Comparison of ENCODE assay signal across 23 mouse cellular contexts in the genomic region with DNA sequence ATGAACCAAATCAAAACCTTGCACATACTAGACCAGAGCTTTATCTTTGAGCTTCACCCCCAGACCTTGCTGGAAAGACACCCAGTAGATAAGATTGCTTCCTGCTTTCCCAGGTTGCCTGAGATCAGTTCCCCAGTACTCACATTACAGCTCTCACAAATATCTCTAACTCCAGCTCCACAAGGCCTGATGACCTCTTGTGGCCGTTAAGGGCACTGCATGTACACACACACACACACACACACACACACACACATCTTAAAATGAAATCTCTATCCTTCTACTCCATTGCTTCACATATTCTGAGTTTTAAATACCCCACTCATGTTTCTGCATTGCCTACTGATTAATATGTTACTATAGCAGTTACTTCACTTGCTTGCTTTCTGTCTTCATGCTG. TPM values are rescaled to one million over a fixed set of nuclear protein-coding genes. Genes with fewer than 3 reads are reported as not detected.
A peak's percentile ranks its signal among the peaks of the same experiment; 100 is the strongest.
DNase-seq lines count a peak whose midpoint lies in the region; ATAC-seq and TF ChIP-seq lines count a peak whose summit lies in the region.
"Had no signal": no experiment of that assay in that cellular context is flagged by ENCODE, and none has a peak within 500 bp of the region (broad histone marks: within the 10 kb centered on the region; RNA-seq: fewer than 3 reads in every experiment).

No protein-coding gene starts in this region.

- no peak overlapping the region for H3K4me2 ChIP-seq in hindbrain, postnatal 0 days (ENCODE audit: low read depth, low read length)
- H3K4me2 ChIP-seq in hindbrain, embryonic 11.5 days (replicated peaks; ENCODE audit: low read depth, low read length), result no peak overlapping the region
- no peak overlapping the region for H3K4me2 ChIP-seq in lung, postnatal 0 days (replicated peaks; ENCODE audit: low read depth, low read length)
- H3K4me2 ChIP-seq: forebrain, embryonic 12.5 days; hindbrain, embryonic 14.5 days; limb, embryonic 15.5 days; lung, embryonic 15.5 days; stomach, embryonic 15.5 days had no signal

- no peaks in the 10 kb centered on the region for H3K36me3 ChIP-seq in hindbrain, postnatal 0 days (ENCODE audit: insufficient read depth, low read length)
- no peaks in the 10 kb centered on the region for H3K36me3 ChIP-seq in hindbrain, embryonic 11.5 days (ENCODE audit: control insufficient read depth, insufficient read depth, low read length)
- no peaks in the 10 kb centered on the region for H3K36me3 ChIP-seq in lung, postnatal 0 days (ENCODE audit: insufficient read depth, low read length)
- H3K36me3 ChIP-seq: forebrain, embryonic 12.5 days; limb, embryonic 15.5 days; lung, embryonic 15.5 days; stomach, embryonic 15.5 days had no signal

- TF ChIP-seq EP300 in lung, postnatal 0 days (IDR thresholded peaks at IDR 0.05), result no peak

- WGBS in hindbrain, postnatal 0 days, result 95% methylated on average over 1 of the region's 1 CpGs
- WGBS in hindbrain, embryonic 11.5 days, result 93% methylated on average over 1 of the region's 1 CpGs
- WGBS in lung, postnatal 0 days, result 84% methylated on average over 1 of the region's 1 CpGs

- no peak overlapping the region for H3K9ac ChIP-seq in hindbrain, postnatal 0 days (replicated peaks; ENCODE audit: low read length)
- H3K9ac ChIP-seq in hindbrain, embryonic 11.5 days (ENCODE audit: low read depth, low read length), result no peak overlapping the region
- H3K9ac ChIP-seq in lung, postnatal 0 days (replicated peaks; ENCODE audit: low read depth), result no peak overlapping the region
- H3K9ac ChIP-seq: forebrain, embryonic 12.5 days; hindbrain, embryonic 14.5 days; limb, embryonic 15.5 days; lung, embryonic 15.5 days; stomach, embryonic 15.5 days had no signal

- no peaks in the 10 kb centered on the region for H3K9me3 ChIP-seq in hindbrain, postnatal 0 days (ENCODE audit: low read length)
- H3K9me3 ChIP-seq in hindbrain, embryonic 11.5 days (ENCODE audit: control insufficient read depth, low read length), result no peaks in the 10 kb centered on the region
- no peaks in the 10 kb centered on the region for H3K9me3 ChIP-seq in lung, postnatal 0 days (ENCODE audit: low read length)
- H3K9me3 ChIP-seq: limb, embryonic 15.5 days; stomach, embryonic 15.5 days had no signal

- H3K27ac ChIP-seq in hindbrain, postnatal 0 days, result no peak overlapping the region
- no peak overlapping the region for H3K27ac ChIP-seq in hindbrain, embryonic 11.5 days (ENCODE audit: low read depth, low read length)
- no peak overlapping the region for H3K27ac ChIP-seq in lung, postnatal 0 days (ENCODE audit: low read length)
- H3K27ac ChIP-seq: forebrain, embryonic 12.5 days; hindbrain, embryonic 14.5 days; limb, embryonic 15.5 days; lung, embryonic 15.5 days; stomach, embryonic 15.5 days had no signal

- DNase-seq in hindbrain, postnatal 0 days (ENCODE audit: low spot score), result no peak
- DNase-seq in hindbrain, embryonic 11.5 days (ENCODE audit: low spot score), result no peak
- DNase-seq in lung, postnatal 0 days (ENCODE audit: low spot score), result no peak
- DNase-seq in lung, postnatal 25 days (ENCODE audit: low spot score), result no peak
- peak; percentile 33 for DNase-seq in R1 (ENCODE audit: low read depth, low spot score)
- DNase-seq in embryo, embryonic 11 days, result no peak
- no peak for DNase-seq in thymus, postnatal 14 days
- DNase-seq: adrenal gland, postnatal 25 days; cerebellum, adult 9-11 months; kidney, adult 18-20 months; kidney, postnatal 4 days had no signal

- H3K27me3 ChIP-seq in hindbrain, postnatal 0 days (ENCODE audit: insufficient read depth, low read length), result no peaks in the 10 kb centered on the region
- H3K27me3 ChIP-seq in hindbrain, embryonic 11.5 days (ENCODE audit: control insufficient read depth, insufficient read depth, low read length), result no peaks in the 10 kb centered on the region
- no peaks in the 10 kb centered on the region for H3K27me3 ChIP-seq in lung, postnatal 0 days (replicated peaks; ENCODE audit: insufficient read depth, low read length)
- H3K27me3 ChIP-seq: forebrain, embryonic 12.5 days; limb, embryonic 15.5 days; lung, embryonic 15.5 days; stomach, embryonic 15.5 days had no signal

- H3K4me1 ChIP-seq in hindbrain, postnatal 0 days (ENCODE audit: insufficient read depth, low read length), result no peaks in the 10 kb centered on the region
- no peaks in the 10 kb centered on the region for H3K4me1 ChIP-seq in hindbrain, embryonic 11.5 days (replicated peaks; ENCODE audit: control insufficient read depth, insufficient read depth, low read length)
- no peaks in the 10 kb centered on the region; the same call in 1 of the 2 replicates for H3K4me1 ChIP-seq in lung, postnatal 0 days (ENCODE audit: insufficient read depth, low read depth, low read length)
- H3K4me1 ChIP-seq: limb, embryonic 15.5 days had no signal

- TF ChIP-seq CTCF in hindbrain, postnatal 0 days (IDR thresholded peaks at IDR 0.05; ENCODE audit: low read depth), result peak; percentile 48
- peak; percentile 46 for TF ChIP-seq CTCF in lung, postnatal 0 days (IDR thresholded peaks at IDR 0.05)

- ATAC-seq in hindbrain, postnatal 0 days, result no peak
- no peak for ATAC-seq in hindbrain, embryonic 11.5 days (ENCODE audit: low FRiP score)
- no peak for ATAC-seq in lung, postnatal 0 days
- ATAC-seq: activated CD4-positive, CD25-positive, alpha-beta regulatory T cell, adult 4 months had no signal

- H3K4me3 ChIP-seq in hindbrain, postnatal 0 days (ENCODE audit: low read length), result no peak overlapping the region
- H3K4me3 ChIP-seq in hindbrain, embryonic 11.5 days (ENCODE audit: low read depth, low read length), result no peak overlapping the region
- H3K4me3 ChIP-seq in lung, postnatal 0 days (ENCODE audit: low read depth, low read length), result no peak overlapping the region
- H3K4me3 ChIP-seq: forebrain, embryonic 12.5 days; limb, embryonic 15.5 days; lung, embryonic 15.5 days; stomach, embryonic 15.5 days had no signal

RNA-seq across cellular contexts. Expression of a gene that starts 40.1 kb away (rescaled TPM):
- total RNA-seq in hindbrain, postnatal 0 days (2014; rRNA removed), result 0.11 TPM in 1 of 2 replicates, not detected in the other
- polyA plus RNA-seq in hindbrain, postnatal 0 days (2015; fragmentation: Nextera tagmentation; extraction: Ambion mirVana), result not detected in 2 replicates
- polyA plus RNA-seq in hindbrain, embryonic 11.5 days (2014; fragmentation: Nextera tagmentation; extraction: Ambion mirVana), result not detected in 2 replicates
- not detected in 2 replicates for polyA plus RNA-seq in lung, postnatal 0 days (2015; fragmentation: Nextera tagmentation; extraction: Ambion mirVana)
- total RNA-seq: adrenal gland, postnatal 25 days; layer of hippocampus, postnatal 25 days; left cerebral cortex, postnatal 25 days; megakaryocyte-erythroid progenitor cell, adult 5-6 weeks had no signal
- polyA plus RNA-seq: activated CD4-positive, CD25-positive, alpha-beta regulatory T cell, adult 4 months; embryonic facial prominence, embryonic 14.5 days; forebrain, embryonic 12.5 days; hindbrain, embryonic 14.5 days; limb, embryonic 15.5 days; lung, embryonic 15.5 days; neural tube, embryonic 11.5 days; spleen, adult 2 months; stomach, embryonic 15.5 days had no signal

RNA-seq across cellular contexts. Expression of a gene that starts 41.6 kb away (rescaled TPM):
- 1.2 and 1.5 TPM in 2 replicates for total RNA-seq in hindbrain, postnatal 0 days (2014; rRNA removed)
- polyA plus RNA-seq in hindbrain, postnatal 0 days (2015; fragmentation: Nextera tagmentation; extraction: Ambion mirVana), result 1.8 and 2.3 TPM in 2 replicates
- polyA plus RNA-seq in hindbrain, embryonic 11.5 days (2014; fragmentation: Nextera tagmentation; extraction: Ambion mirVana), result 0.25 TPM in 1 of 2 replicates, not detected in the other
- 0.74 and 0.81 TPM in 2 replicates for polyA plus RNA-seq in lung, postnatal 0 days (2015; fragmentation: Nextera tagmentation; extraction: Ambion mirVana)
- total RNA-seq: megakaryocyte-erythroid progenitor cell, adult 5-6 weeks had no signal
